Mouse (Mus musculus) hindbrain, embryonic 12.5 days (tissue): ENCODE measurements at regions not wholly inside any gene's neighbourhood (a gene's known extent, or its start where the extent isn't known, plus 50 kb on each side); places are given as distances from the start of the nearest gene placed in this dataset.

Experiments
- ATAC-seq: fragments of 200-750 bp; cut with Nextera tagmentation; 2 replicates; pipeline ENCODE4 v1.8.0; 2017; ENCODE audit warnings: moderate TSS enrichment; ENCODE audit not compliant: low FRiP score
- H3K27ac ChIP-seq: fragments of 300-500 bp; sonication (generic); 2 replicates; pipeline ENCODE4 v1.5.1; 2016; ENCODE audit warnings: mild to moderate bottlenecking
- H3K27me3 ChIP-seq: fragments of 300-500 bp; sonication (generic); 2 replicates; pipeline ENCODE4 v1.6.1; 2016; ENCODE audit warnings: mild to moderate bottlenecking
- H3K36me3 ChIP-seq: fragments of 300-500 bp; sonication (generic); 2 replicates; pipeline ENCODE4 v1.6.1; 2016; ENCODE audit warnings: mild to moderate bottlenecking
- H3K4me1 ChIP-seq: fragments of 300-500 bp; sonication (generic); 2 replicates; pipeline ENCODE4 v1.6.1; 2016
- H3K4me2 ChIP-seq: fragments of 300-500 bp; sonication (generic); replicated peaks from 2 replicates; pipeline ENCODE4 v1.6.1; 2016; ENCODE audit warnings: mild to moderate bottlenecking
- H3K4me3 ChIP-seq: fragments of 300-500 bp; sonication (generic); 2 replicates; pipeline ENCODE4 v1.5.1; 2016; ENCODE audit warnings: mild to moderate bottlenecking
- H3K9ac ChIP-seq: fragments of 300-500 bp; sonication (generic); 2 replicates; pipeline ENCODE4 v1.6.1; 2016; ENCODE audit warnings: mild to moderate bottlenecking, moderate library complexity
- H3K9me3 ChIP-seq: fragments of 300-500 bp; sonication (generic); replicated peaks from 2 replicates; pipeline ENCODE4 v1.6.1; 2016; ENCODE audit warnings: mild to moderate bottlenecking
- WGBS: fragments of 180-500 bp; shearing (Covaris S2); methylation state at CpG from one replicate; pipeline ENCODE4 v1.1.7; 2016; 5-methylcytosine and 5-hydroxymethylcytosine counted together

DNA sequence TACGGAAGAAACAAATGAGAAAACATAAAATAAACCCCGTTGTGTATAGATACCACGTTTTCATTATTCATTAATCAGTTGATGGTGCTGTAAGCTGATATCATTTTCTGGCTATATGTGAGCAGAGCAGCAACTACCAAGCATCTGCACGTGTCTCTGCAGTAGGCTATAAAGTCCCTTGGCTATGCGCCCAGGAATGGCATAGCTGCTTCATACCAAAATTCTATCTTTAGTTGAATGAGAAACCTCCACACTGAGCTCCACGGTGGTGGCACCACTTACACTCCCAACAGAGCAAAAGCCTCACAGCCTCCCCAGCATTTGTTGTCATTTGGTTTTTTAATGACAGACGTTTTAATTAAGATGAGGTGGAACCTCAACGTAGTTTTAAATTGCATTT is 944.4 kb downstream of the Ttll7 start:
- Histone ChIP-seq H3K27ac (no peak overlapping the region), H3K4me1 (no peaks in the 10 kb centered on the region), H3K9me3 (no peaks in the 10 kb centered on the region), H3K27me3 (no peaks in the 10 kb centered on the region), H3K4me3 (no peak overlapping the region), H3K9ac (no peak overlapping the region), H3K4me2 (no peak overlapping the region), H3K36me3 (no peaks in the 10 kb centered on the region)
- ATAC-seq = no peak
- 82% methylated on average over 8 of the region's 8 CpGs for WGBS

DNA sequence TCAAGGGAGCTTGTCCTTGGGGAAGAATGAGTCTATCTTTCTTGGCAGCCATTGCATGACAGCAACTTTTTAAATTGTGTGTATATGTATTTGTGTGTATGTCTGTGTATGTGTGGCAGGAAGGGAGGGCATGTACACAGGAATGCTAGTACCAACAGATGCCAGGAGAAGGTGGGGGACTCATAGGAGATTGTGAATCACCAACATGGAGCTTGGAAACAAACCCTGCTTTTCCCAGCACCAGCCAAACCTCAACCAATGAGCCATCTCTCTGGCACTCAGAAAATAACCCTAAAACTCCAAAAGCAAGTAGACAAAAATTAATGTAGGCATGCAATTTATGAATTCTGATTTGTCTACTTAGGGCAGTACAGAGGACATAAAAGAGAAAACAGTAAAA is 942.9 kb downstream of the Ttll7 start:
- Histone ChIP-seq H3K27me3 (no peaks in the 10 kb centered on the region), H3K27ac (no peak overlapping the region), H3K9me3 (no peaks in the 10 kb centered on the region), H3K36me3 (no peaks in the 10 kb centered on the region), H3K4me3 (no peak overlapping the region), H3K4me2 (no peak overlapping the region), H3K4me1 (no peaks in the 10 kb centered on the region), H3K9ac (no peak overlapping the region)
- no peak for ATAC-seq

DNA sequence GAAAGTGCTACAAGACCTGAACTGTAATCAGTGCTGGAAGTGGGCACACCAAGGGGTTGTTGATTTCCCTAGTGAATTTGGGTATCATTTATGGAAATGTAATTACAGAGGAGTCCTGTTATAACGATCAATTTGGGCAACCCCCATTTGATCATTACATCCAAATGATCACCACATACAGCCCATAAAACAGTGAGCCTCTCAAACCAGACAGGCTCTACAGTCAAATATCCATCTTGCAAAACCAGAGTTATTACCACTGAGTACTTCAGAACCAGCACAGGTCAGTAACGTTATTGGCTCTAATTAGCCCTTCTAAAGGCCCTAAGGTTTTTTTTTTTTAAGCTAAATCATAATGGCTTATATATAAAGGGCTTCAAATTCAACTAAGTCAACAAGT is 934.4 kb downstream of the Ttll7 start:
- Histone ChIP-seq H3K27me3 (no peaks in the 10 kb centered on the region), H3K4me3 (no peak overlapping the region), H3K9me3 (no peaks in the 10 kb centered on the region), H3K27ac (no peak overlapping the region), H3K4me1 (no peaks in the 10 kb centered on the region), H3K4me2 (no peak overlapping the region), H3K9ac (no peak overlapping the region), H3K36me3 (no peaks in the 10 kb centered on the region)
- 79% methylated on average over 2 of the region's 2 CpGs for WGBS
- no peak for ATAC-seq

DNA sequence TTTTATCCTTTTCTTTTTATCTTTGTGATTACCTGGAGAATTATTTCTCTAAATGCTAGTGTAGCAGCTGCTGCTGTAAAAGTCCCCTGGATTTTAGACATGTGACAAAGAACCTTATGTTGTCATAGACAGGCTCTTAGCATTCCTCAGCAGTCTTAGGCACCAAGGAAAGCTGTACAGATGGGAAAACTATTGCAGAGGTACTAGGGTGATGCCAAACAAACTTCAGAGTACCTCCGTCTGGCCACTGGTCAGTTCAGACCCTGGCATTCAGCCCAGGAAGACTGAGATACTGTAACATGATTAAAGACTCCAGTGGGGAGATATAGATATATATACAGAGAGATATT is 898.6 kb downstream of the Ttll7 start:
- Histone ChIP-seq H3K9me3 (no peaks in the 10 kb centered on the region), H3K9ac (no peak overlapping the region), H3K4me1 (peaks cover 7% of the 10 kb centered on the region; the same call in 1 of the 2 replicates), H3K4me3 (no peak overlapping the region), H3K36me3 (no peaks in the 10 kb centered on the region), H3K27ac (no peak overlapping the region), H3K4me2 (no peak overlapping the region), H3K27me3 (no peaks in the 10 kb centered on the region)
- no peak for ATAC-seq
- 59% methylated on average over 1 of the region's 1 CpGs for WGBS

GRCm38 (mm10) chr3:147749939-147750841 is 898.0 kb downstream of the Ttll7 start:
- Histone ChIP-seq H3K4me1 (peaks cover 7% of the 10 kb centered on the region; the same call in 1 of the 2 replicates), H3K27ac (no peak overlapping the region), H3K9me3 (no peaks in the 10 kb centered on the region), H3K36me3 (no peaks in the 10 kb centered on the region), H3K4me2 (no peak overlapping the region), H3K27me3 (no peaks in the 10 kb centered on the region), H3K9ac (no peak overlapping the region), H3K4me3 (no peak overlapping the region)
- ATAC-seq = peak; percentile 61; the same call in 1 of the 2 replicates
- 50% methylated on average over 12 of the region's 12 CpGs for WGBS

- H3K27ac ChIP-seq = no peak overlapping the region
- no peaks in the 10 kb centered on the region for H3K27me3 ChIP-seq
- WGBS = 77% methylated on average over 5 of the region's 5 CpGs
- no peak overlapping the region for H3K4me2 ChIP-seq
- H3K4me1 ChIP-seq = peaks cover 7% of the 10 kb centered on the region; the same call in 1 of the 2 replicates
- H3K9me3 ChIP-seq = no peaks in the 10 kb centered on the region
- no peak overlapping the region for H3K9ac ChIP-seq
- no peaks in the 10 kb centered on the region for H3K36me3 ChIP-seq
- no peak overlapping the region for H3K4me3 ChIP-seq
- ATAC-seq = no peak
Measured at GRCm38 (mm10) chr3:147749442-147749841, 897.3 kb downstream of the Ttll7 start.

DNA sequence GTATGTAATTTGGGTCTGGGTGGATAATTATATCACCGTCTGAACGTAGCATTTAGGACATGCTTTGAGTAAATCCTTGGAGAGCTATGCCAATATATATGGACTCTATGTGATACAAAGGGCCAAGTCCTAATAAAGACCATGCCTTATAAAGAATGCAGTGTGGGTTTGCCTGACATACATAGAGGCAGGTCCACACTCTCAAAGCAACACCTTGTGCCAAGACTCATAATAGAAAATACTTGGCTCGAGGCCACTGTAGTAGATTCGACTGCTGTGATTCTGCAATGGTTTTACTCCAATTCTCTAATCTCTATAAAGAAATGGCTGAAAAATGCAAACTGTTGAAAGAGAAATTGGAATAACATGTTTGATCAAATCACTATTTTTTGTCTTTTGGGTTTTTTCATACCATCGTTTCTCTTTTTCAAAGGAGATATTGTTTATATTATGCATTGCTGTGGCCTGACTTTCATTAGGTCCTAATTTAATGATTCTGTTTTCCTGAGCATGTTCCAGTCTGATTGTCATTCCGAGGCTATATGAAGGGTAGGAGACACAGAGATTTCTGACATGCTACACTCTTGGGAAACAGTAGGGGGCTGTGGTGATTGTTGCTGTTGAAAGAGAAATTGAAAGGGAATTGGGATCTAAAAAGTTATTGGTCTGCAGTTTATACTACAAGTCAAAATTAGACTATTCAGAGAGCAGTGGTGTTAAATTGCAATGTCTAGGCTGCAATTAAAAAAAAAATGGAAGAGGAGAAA is 884.7 kb downstream of the Ttll7 start:
- H3K9me3 ChIP-seq = no peaks in the 10 kb centered on the region
- H3K4me3 ChIP-seq = no peak overlapping the region
- no peaks in the 10 kb centered on the region for H3K27me3 ChIP-seq
- H3K4me2 ChIP-seq = no peak overlapping the region
- H3K9ac ChIP-seq = no peak overlapping the region
- no peaks in the 10 kb centered on the region for H3K36me3 ChIP-seq
- H3K4me1 ChIP-seq = no peaks in the 10 kb centered on the region
- no peak overlapping the region for H3K27ac ChIP-seq
- no peak for ATAC-seq
- WGBS = 78% methylated on average over 6 of the region's 6 CpGs

- H3K4me3 ChIP-seq = no peak overlapping the region
- H3K27me3 ChIP-seq = no peaks in the 10 kb centered on the region
- H3K27ac ChIP-seq = no peak overlapping the region
- 85% methylated on average over 4 of the region's 4 CpGs for WGBS
- H3K4me2 ChIP-seq = no peak overlapping the region
- H3K4me1 ChIP-seq = no peaks in the 10 kb centered on the region
- H3K9me3 ChIP-seq = no peaks in the 10 kb centered on the region
- no peak for ATAC-seq
- no peak overlapping the region for H3K9ac ChIP-seq
- H3K36me3 ChIP-seq = no peaks in the 10 kb centered on the region
Measured at GRCm38 (mm10) chr3:147716391-147716790, 864.2 kb downstream of the Ttll7 start.

DNA sequence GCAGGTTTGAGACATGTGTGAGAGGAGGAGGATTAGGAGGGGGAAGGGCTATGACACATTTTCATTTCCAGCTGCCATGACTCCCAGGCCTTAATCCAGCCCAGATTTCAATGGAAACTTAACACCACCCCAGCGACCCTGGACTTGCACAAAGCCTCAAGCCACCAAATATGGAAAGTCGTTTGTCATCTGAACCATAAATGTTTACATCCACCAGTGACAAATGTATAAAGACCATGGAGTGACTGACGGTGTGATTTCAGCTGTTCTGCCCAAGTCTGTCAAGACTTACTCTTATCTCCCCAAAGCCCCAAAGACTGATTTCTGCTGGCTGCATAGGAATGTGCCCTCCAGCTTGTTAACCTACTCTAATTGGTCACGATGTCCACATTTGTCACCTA is 855.2 kb downstream of the Ttll7 start:
- Histone ChIP-seq H3K4me2 (no peak overlapping the region), H3K27ac (no peak overlapping the region), H3K4me1 (no peaks in the 10 kb centered on the region), H3K36me3 (no peaks in the 10 kb centered on the region), H3K4me3 (no peak overlapping the region), H3K27me3 (no peaks in the 10 kb centered on the region), H3K9me3 (no peaks in the 10 kb centered on the region), H3K9ac (no peak overlapping the region)
- 59% methylated on average over 4 of the region's 4 CpGs for WGBS
- no peak for ATAC-seq

GRCm38 (mm10) chr3:147683730-147684129 is 831.6 kb downstream of the Ttll7 start:
- 87% methylated on average over 2 of the region's 2 CpGs for WGBS
- no peak for ATAC-seq

DNA sequence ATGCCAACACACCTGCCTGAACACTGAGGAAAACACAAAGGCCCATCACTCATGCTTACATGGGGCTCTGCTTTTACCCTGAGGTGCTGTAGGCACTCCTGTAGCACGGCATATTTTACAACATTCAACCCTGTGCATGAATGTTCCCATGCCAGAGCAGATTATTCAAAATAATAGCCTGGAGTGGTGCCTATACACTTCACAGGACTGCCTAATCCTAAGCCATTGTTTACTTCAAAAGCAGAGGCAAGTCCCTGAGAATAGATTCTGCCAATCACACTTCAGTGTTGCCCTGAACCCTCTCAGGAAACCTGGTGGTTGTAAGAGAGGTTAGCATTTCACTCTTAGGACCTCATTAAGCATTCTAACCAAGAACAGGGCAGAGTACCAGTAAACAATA is 828.1 kb downstream of the Ttll7 start:
- Histone ChIP-seq H3K27ac (no peak overlapping the region), H3K9ac (no peak overlapping the region), H3K4me2 (no peak overlapping the region), H3K27me3 (no peaks in the 10 kb centered on the region), H3K9me3 (no peaks in the 10 kb centered on the region), H3K4me1 (no peaks in the 10 kb centered on the region), H3K4me3 (no peak overlapping the region), H3K36me3 (no peaks in the 10 kb centered on the region)
- ATAC-seq = no peak
- 39% methylated on average over 1 of the region's 1 CpGs for WGBS

More at GRCm38 (mm10) chr3:147683730-147684129, 831.6 kb downstream of the Ttll7 start:
- H3K4me1 ChIP-seq = no peaks in the 10 kb centered on the region
- no peak overlapping the region for H3K27ac ChIP-seq
- no peak overlapping the region for H3K4me3 ChIP-seq
- H3K9me3 ChIP-seq = no peaks in the 10 kb centered on the region
- H3K9ac ChIP-seq = no peak overlapping the region
- H3K4me2 ChIP-seq = no peak overlapping the region
- no peaks in the 10 kb centered on the region for H3K36me3 ChIP-seq
- no peaks in the 10 kb centered on the region for H3K27me3 ChIP-seq

DNA sequence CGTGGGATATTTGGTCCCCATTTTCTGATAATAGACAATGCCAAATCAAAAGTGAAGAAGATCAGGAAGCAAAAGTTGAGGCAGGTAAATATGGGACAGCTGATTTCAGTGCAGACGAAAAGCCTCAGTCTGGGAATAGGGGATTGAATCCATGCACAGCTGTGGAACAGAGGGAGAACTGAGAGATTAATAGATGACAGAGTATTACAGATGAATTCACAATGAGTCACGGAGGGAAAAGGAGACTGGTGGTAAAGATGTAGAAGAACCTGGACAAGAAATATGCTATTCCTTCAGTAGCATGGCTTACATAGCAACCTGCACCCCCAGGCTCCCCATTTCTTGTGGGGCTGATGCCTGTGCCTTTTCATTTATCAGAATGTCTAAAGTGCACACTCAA is 810.4 kb downstream of the Ttll7 start:
- ATAC-seq = no peak
- H3K4me1 ChIP-seq = no peaks in the 10 kb centered on the region
- no peaks in the 10 kb centered on the region for H3K27me3 ChIP-seq
- H3K9ac ChIP-seq = no peak overlapping the region
- 79% methylated on average over 3 of the region's 3 CpGs for WGBS
- no peak overlapping the region for H3K27ac ChIP-seq
- H3K4me2 ChIP-seq = no peak overlapping the region
- H3K9me3 ChIP-seq = no peaks in the 10 kb centered on the region
- no peak overlapping the region for H3K4me3 ChIP-seq
- no peaks in the 10 kb centered on the region for H3K36me3 ChIP-seq
